Mouse (Mus musculus) embryonic facial prominence, embryonic 11.5 days (tissue): Measurements from ENCODE around the gene Agbl2. TPM values are rescaled to one million over a fixed set of nuclear protein-coding genes. Genes with fewer than 3 reads are reported as not detected.

ENCODE experiments used
- ATAC-seq: fragments of 200-750 bp; cut with Nextera tagmentation; replicated peaks from 2 replicates; pipeline ENCODE4 v1.8.0; 2017; ENCODE audit warnings: low read depth; ENCODE audit not compliant: insufficient number of reproducible peaks, low FRiP score, low TSS enrichment
- DNase-seq: peaks from one replicate; pipeline ENCODE4 v3.0.0-alpha.2; 2015; ENCODE audit warnings: low spot score
- H3K27ac ChIP-seq: fragments of 300-500 bp; sonication (generic); replicated peaks from 2 replicates; pipeline ENCODE4 v1.5.1; 2014; ENCODE audit warnings: mild to moderate bottlenecking, low read depth, low read length, control low read depth
- H3K27me3 ChIP-seq: fragments of 300-500 bp; sonication (generic); 2 replicates; pipeline ENCODE4 v1.6.1; 2014; ENCODE audit warnings: mild to moderate bottlenecking, low read length, moderate library complexity, mixed read lengths; ENCODE audit not compliant: control insufficient read depth, insufficient read depth
- H3K36me3 ChIP-seq: fragments of 300-500 bp; sonication (generic); replicated peaks from 2 replicates; pipeline ENCODE4 v1.6.1; 2014; ENCODE audit warnings: low read depth, mild to moderate bottlenecking, low read length, moderate library complexity, mixed read lengths; ENCODE audit not compliant: control insufficient read depth, insufficient read depth
- H3K4me1 ChIP-seq: fragments of 300-500 bp; sonication (generic); 2 replicates; pipeline ENCODE4 v1.6.1; 2014; ENCODE audit warnings: low read length, mixed read lengths; ENCODE audit not compliant: control insufficient read depth, insufficient read depth
- H3K4me2 ChIP-seq: fragments of 300-500 bp; sonication (generic); 2 replicates; pipeline ENCODE4 v1.6.1; 2014; ENCODE audit warnings: low read depth, mild to moderate bottlenecking, control low read depth, low read length, moderate library complexity
- H3K4me3 ChIP-seq: fragments of 300-500 bp; sonication (generic); 2 replicates; pipeline ENCODE4 v1.5.1; 2014; ENCODE audit warnings: low read depth, low read length, control low read depth
- H3K9ac ChIP-seq: fragments of 300-500 bp; sonication (generic); replicated peaks from 2 replicates; pipeline ENCODE4 v1.6.1; 2014; ENCODE audit warnings: mild to moderate bottlenecking, control low read depth, low read length
- H3K9me3 ChIP-seq: fragments of 300-500 bp; sonication (generic); replicated peaks from 2 replicates; pipeline ENCODE4 v1.6.1; 2016; ENCODE audit warnings: mild to moderate bottlenecking, low read length, inconsistent platforms, mixed read lengths; ENCODE audit not compliant: control insufficient read depth
- WGBS: fragments of 180-500 bp; shearing (Covaris S2); extraction: QIAGEN DNeasy Blood & Tissue Kit; methylation state at CpG from one replicate; pipeline ENCODE4 v1.1.7; 2014; 5-methylcytosine and 5-hydroxymethylcytosine counted together
- polyA plus RNA-seq: library from polyadenylated mRNA; unstranded; fragments of >200 nt; fragmentation: Nextera tagmentation; extraction: Ambion mirVana; gene quantifications from 2 replicates; pipeline ENCODE4 v1.2.1, GENCODE M21; 2014

The Agbl2 gene
- polyA plus RNA-seq, 1 experiment from 2014 or later, result 0.91 TPM

GRCm38 (mm10) chr2:90850401-90850800 is 67.9 kb downstream of the Agbl2 start:
- Histone ChIP-seq H3K4me1 (no peaks in the 10 kb centered on the region), H3K4me2 (no peak overlapping the region), H3K27ac (no peak overlapping the region), H3K36me3 (peaks cover 3% of the 10 kb centered on the region), H3K27me3 (no peaks in the 10 kb centered on the region), H3K4me3 (no peak overlapping the region), H3K9me3 (no peaks in the 10 kb centered on the region), H3K9ac (no peak overlapping the region)
- ATAC-seq (no peak), DNase-seq (no peak)
- WGBS, result 97% methylated on average over 1 of the region's 1 CpGs

DNA sequence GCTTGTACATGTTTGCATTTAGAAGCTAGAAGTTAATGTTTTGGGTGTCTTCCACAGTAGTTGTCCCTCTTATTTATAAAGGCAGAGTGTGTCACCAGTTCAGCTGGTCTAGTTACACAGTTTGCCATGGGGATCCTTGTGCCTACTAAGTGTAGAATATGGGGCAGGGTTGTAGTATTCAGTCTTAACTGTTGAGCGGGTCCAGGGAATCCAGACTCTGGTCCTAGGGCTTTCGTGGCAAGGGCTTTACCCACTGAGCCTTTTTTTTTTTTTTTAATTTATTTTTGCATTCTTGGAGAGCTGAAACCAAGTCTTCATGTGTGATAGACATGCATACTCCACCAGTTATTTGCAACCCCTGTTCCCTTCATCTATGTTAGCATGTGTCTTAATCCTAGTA is 79.0 kb downstream of the Agbl2 start:
- 98% methylated on average over 2 of the region's 2 CpGs for WGBS
- Histone ChIP-seq H3K4me3 (no peak overlapping the region), H3K9ac (no peak overlapping the region), H3K4me2 (no peak overlapping the region), H3K9me3 (no peaks in the 10 kb centered on the region), H3K4me1 (no peaks in the 10 kb centered on the region), H3K36me3 (peaks cover 2% of the 10 kb centered on the region), H3K27me3 (no peaks in the 10 kb centered on the region), H3K27ac (no peak overlapping the region)
- DNase-seq (no peak), ATAC-seq (no peak)

DNA sequence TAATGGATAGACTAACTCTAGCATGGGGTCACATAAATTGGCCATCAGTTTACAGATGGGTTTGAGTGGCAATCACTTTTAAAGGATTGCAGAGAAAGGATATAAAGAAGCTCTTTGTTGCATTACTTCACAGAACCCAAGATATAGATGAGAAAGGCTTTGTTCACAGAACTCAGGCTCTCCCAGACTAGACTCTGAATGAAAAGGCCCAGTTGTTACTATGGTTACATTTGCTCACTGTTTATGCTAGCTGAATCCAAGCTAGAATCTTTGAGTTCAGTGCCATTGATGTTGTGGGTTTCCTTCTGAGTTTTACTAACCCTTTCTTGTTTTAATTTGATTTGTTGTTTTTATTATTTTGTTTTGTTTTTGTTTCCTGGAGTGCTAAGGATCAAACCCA is 81.7 kb downstream of the Agbl2 start:
- Histone ChIP-seq H3K36me3 (peaks cover 2% of the 10 kb centered on the region), H3K4me1 (no peaks in the 10 kb centered on the region), H3K9ac (no peak overlapping the region), H3K27me3 (no peaks in the 10 kb centered on the region), H3K4me2 (no peak overlapping the region), H3K9me3 (no peaks in the 10 kb centered on the region), H3K4me3 (no peak overlapping the region), H3K27ac (no peak overlapping the region)
- no peak for ATAC-seq
- no peak for DNase-seq

GRCm38 (mm10) chr2:90866524-90866923 is 84.0 kb downstream of the Agbl2 start:
- Histone ChIP-seq H3K27me3 (no peaks in the 10 kb centered on the region), H3K4me2 (no peak overlapping the region), H3K9me3 (no peaks in the 10 kb centered on the region), H3K9ac (no peak overlapping the region), H3K4me1 (no peaks in the 10 kb centered on the region), H3K4me3 (no peak overlapping the region), H3K27ac (no peak overlapping the region), H3K36me3 (peaks cover 2% of the 10 kb centered on the region)
- DNase-seq (peak; percentile 89), ATAC-seq (peak; percentile 84)
- 36% methylated on average over 3 of the region's 3 CpGs for WGBS

- H3K9me3 ChIP-seq, result no peaks in the 10 kb centered on the region
- peak overlapping the region; percentile 41 for H3K27ac ChIP-seq
Observed at GRCm38 (mm10) chr2:90870136-90870601, 87.6 kb downstream of the Agbl2 start.

DNA sequence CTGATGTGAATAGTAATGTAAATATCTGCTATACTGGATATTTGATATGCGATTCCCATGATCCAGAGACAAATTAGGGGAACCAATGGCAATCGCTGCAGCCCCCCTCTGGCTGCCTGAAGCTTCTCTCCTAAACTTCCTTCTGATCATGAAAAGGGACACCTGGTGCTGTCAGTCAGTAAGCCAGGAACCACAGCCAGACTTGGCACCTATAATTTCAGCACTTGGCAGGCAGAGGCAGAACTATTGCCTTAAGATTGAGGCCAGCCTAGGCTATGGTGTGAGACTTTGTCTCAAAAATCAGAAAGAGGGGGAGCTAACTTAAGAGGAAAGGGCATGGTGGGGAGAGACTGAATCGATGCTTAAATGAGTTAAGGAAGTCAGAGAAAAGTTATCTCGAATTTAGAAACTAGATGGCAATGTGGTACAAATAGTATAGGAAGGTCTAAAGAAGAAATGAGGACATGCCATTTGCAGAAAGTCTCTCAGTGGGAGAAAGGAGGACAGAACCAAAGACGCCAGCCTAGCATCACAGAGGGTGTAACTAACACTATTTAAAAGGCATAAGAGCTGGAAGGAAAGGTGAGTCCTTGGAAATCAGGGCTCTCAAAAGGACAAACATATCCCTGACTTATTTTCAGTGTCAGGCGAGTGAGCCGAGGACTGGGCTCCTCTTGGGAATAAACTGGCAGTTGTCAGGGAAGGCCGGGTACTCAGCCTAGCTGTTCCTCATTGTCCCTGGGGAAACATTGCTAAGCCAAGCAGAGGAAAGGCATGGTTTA is 88.8 kb downstream of the Agbl2 start:
- 65% methylated on average over 8 of the region's 8 CpGs for WGBS
- no peaks in the 10 kb centered on the region for H3K27me3 ChIP-seq
- no peak overlapping the region for H3K27ac ChIP-seq
- H3K4me3 ChIP-seq, result no peak overlapping the region
- no peaks in the 10 kb centered on the region for H3K4me1 ChIP-seq
- H3K9ac ChIP-seq, result no peak overlapping the region
- ATAC-seq, result no peak
- no peaks in the 10 kb centered on the region; the same call in 1 of the 2 replicates for H3K36me3 ChIP-seq
- H3K9me3 ChIP-seq, result no peaks in the 10 kb centered on the region
- DNase-seq, result no peak
- no peak overlapping the region for H3K4me2 ChIP-seq

More at GRCm38 (mm10) chr2:90870136-90870601, 87.6 kb downstream of the Agbl2 start:
- no peak overlapping the region for H3K4me3 ChIP-seq
- H3K4me1 ChIP-seq, result no peaks in the 10 kb centered on the region
- ATAC-seq (no peak), DNase-seq (no peak)
- H3K36me3 ChIP-seq, result peaks cover 2% of the 10 kb centered on the region
- H3K4me2 ChIP-seq, result no peak overlapping the region
- no peaks in the 10 kb centered on the region for H3K27me3 ChIP-seq
- H3K9ac ChIP-seq, result no peak overlapping the region
- 54% methylated on average over 4 of the region's 4 CpGs for WGBS

- no peaks in the 10 kb centered on the region for H3K9me3 ChIP-seq
- H3K4me2 ChIP-seq, result no peak overlapping the region
- WGBS, result 67% methylated on average over 1 of the region's 1 CpGs
- no peak overlapping the region for H3K4me3 ChIP-seq
- no peak overlapping the region for H3K9ac ChIP-seq
- no peak overlapping the region for H3K27ac ChIP-seq
- H3K4me1 ChIP-seq, result no peaks in the 10 kb centered on the region
- no peak for DNase-seq
- no peaks in the 10 kb centered on the region for H3K27me3 ChIP-seq
- H3K36me3 ChIP-seq, result no peaks in the 10 kb centered on the region
- ATAC-seq, result no peak
Observed at GRCm38 (mm10) chr2:90874025-90874424, 91.5 kb downstream of the Agbl2 start.

- ATAC-seq, result no peak
- WGBS, result 78% methylated on average over 2 of the region's 2 CpGs
- H3K4me3 ChIP-seq, result no peak overlapping the region
Observed at GRCm38 (mm10) chr2:90875239-90875638, 92.7 kb downstream of the Agbl2 start.

More at GRCm38 (mm10) chr2:90875239-90875638, 92.7 kb downstream of the Agbl2 start:
- Histone ChIP-seq H3K36me3 (no peaks in the 10 kb centered on the region), H3K27me3 (no peaks in the 10 kb centered on the region), H3K9me3 (no peaks in the 10 kb centered on the region), H3K27ac (no peak overlapping the region), H3K4me2 (no peak overlapping the region), H3K9ac (no peak overlapping the region), H3K4me1 (no peaks in the 10 kb centered on the region)
- DNase-seq, result no peak
